In genomic region chr12:64966101-64966631, GRCm38 (mm10) we compare ENCODE assay signal across 8 mouse cellular contexts. TPM values are rescaled to one million over a fixed set of nuclear protein-coding genes. Genes with fewer than 3 reads are reported as not detected.
DNase-seq lines count a peak whose midpoint lies in the region; ATAC-seq lines count a peak whose summit lies in the region.

No protein-coding gene starts in this region.

- H3K4me2 ChIP-seq in limb, embryonic 15.5 days: peak overlapping the region; percentile 71
- H3K4me2 ChIP-seq in midbrain, embryonic 15.5 days: peak overlapping the region; percentile 93
- peak overlapping the region; percentile 95 for H3K4me2 ChIP-seq in stomach, embryonic 14.5 days (replicated peaks; ENCODE audit: low read depth, low read length)

- peaks cover 25% of the 10 kb centered on the region; the same call in 1 of the 2 replicates for H3K4me1 ChIP-seq in limb, embryonic 15.5 days
- peaks cover 55% of the 10 kb centered on the region for H3K4me1 ChIP-seq in midbrain, embryonic 15.5 days
- peaks cover 6% of the 10 kb centered on the region; the same call in 1 of the 2 replicates for H3K4me1 ChIP-seq in stomach, embryonic 14.5 days (ENCODE audit: control insufficient read depth, insufficient read depth, low read length)

- H3K36me3 ChIP-seq in limb, embryonic 15.5 days: no peaks in the 10 kb centered on the region
- no peaks in the 10 kb centered on the region for H3K36me3 ChIP-seq in midbrain, embryonic 15.5 days (replicated peaks)
- no peaks in the 10 kb centered on the region for H3K36me3 ChIP-seq in stomach, embryonic 14.5 days (ENCODE audit: control insufficient read depth, insufficient read depth, low read length)

- H3K9ac ChIP-seq in limb, embryonic 15.5 days: peak overlapping the region; percentile 81
- peak overlapping the region; percentile 84 for H3K9ac ChIP-seq in midbrain, embryonic 15.5 days
- peak overlapping the region; percentile 80 for H3K9ac ChIP-seq in stomach, embryonic 14.5 days (replicated peaks; ENCODE audit: low read depth, low read length)

- H3K4me3 ChIP-seq in limb, embryonic 15.5 days: peak overlapping the region; percentile 77
- H3K4me3 ChIP-seq in midbrain, embryonic 15.5 days: peak overlapping the region; percentile 78
- H3K4me3 ChIP-seq in stomach, embryonic 14.5 days (ENCODE audit: low read depth, low read length): peak overlapping the region; percentile 90

- intact Hi-C loops in gastrocnemius, postnatal 36 days (cut with DNase I): loop anchor here (5.0 kb wide), 1 partner anchor 106 kb away; the partner anchor contains the start of gene Fkbp3

- WGBS in limb, embryonic 15.5 days: under 1% methylated on average over 44 of the region's 44 CpGs
- WGBS in midbrain, embryonic 15.5 days: 1% methylated on average over 44 of the region's 44 CpGs
- under 1% methylated on average over 44 of the region's 44 CpGs for WGBS in stomach, embryonic 14.5 days

- H3K27ac ChIP-seq in limb, embryonic 15.5 days: peak overlapping the region; percentile 91
- peak overlapping the region; percentile 90 for H3K27ac ChIP-seq in midbrain, embryonic 15.5 days
- peak overlapping the region; percentile 91 for H3K27ac ChIP-seq in stomach, embryonic 14.5 days (ENCODE audit: low read length)

- no peak for ATAC-seq in limb, embryonic 15.5 days (ENCODE audit: insufficient number of reproducible peaks, low FRiP score, low TSS enrichment, low read depth)
- no peak for ATAC-seq in midbrain, embryonic 15.5 days (replicated peaks)
- ATAC-seq in stomach, embryonic 14.5 days (ENCODE audit: insufficient number of reproducible peaks, insufficient read depth, low FRiP score, low read depth): no peak

- peak; percentile 28 for DNase-seq in kidney, adult 11 months
- no peak for DNase-seq in kidney, adult 9 months
- DNase-seq in embryo, embryonic 10.5 days (ENCODE audit: low spot score): peak; percentile 47
- peak; percentile 8 to 28 for DNase-seq in gastrocnemius, postnatal 36 days
- DNase-seq in kidney, adult 18-20 months: peak; percentile 60

- H3K9me3 ChIP-seq in limb, embryonic 15.5 days: no peaks in the 10 kb centered on the region
- no peaks in the 10 kb centered on the region for H3K9me3 ChIP-seq in midbrain, embryonic 15.5 days
- H3K9me3 ChIP-seq in stomach, embryonic 14.5 days (ENCODE audit: control insufficient read depth, low read depth, low read length): no peaks in the 10 kb centered on the region

- H3K27me3 ChIP-seq in limb, embryonic 15.5 days: no peaks in the 10 kb centered on the region
- no peaks in the 10 kb centered on the region for H3K27me3 ChIP-seq in midbrain, embryonic 15.5 days (replicated peaks)
- no peaks in the 10 kb centered on the region for H3K27me3 ChIP-seq in stomach, embryonic 14.5 days (ENCODE audit: control insufficient read depth, insufficient read depth, low read length)

RNA-seq across cellular contexts. Expression of gene Togaram1, which starts 0.6 kb away (rescaled TPM):
- total RNA-seq in gastrocnemius, postnatal 36 days (2021): 10 to 100 TPM in 1 of 2 experiments, 1 to 10 TPM in 1; 8.8 to 10.5 TPM
- polyA plus RNA-seq in limb, embryonic 15.5 days (2015; fragmentation: Nextera tagmentation; extraction: Ambion mirVana): 21.3 and 22.3 TPM in 2 replicates
- 19.1 and 25.4 TPM in 2 replicates for polyA plus RNA-seq in midbrain, embryonic 15.5 days (2015; fragmentation: Nextera tagmentation; extraction: Ambion mirVana)
- polyA plus RNA-seq in stomach, embryonic 14.5 days (2014; fragmentation: Nextera tagmentation; extraction: Ambion mirVana): 39.0 and 44.9 TPM in 2 replicates

RNA-seq across cellular contexts. Expression of gene Klhl28, which starts 0.8 kb away (rescaled TPM):
- total RNA-seq in gastrocnemius, postnatal 36 days (2021): 1 to 10 TPM; 8.0 to 9.4 TPM
- 15.3 and 16.4 TPM in 2 replicates for polyA plus RNA-seq in limb, embryonic 15.5 days (2015; fragmentation: Nextera tagmentation; extraction: Ambion mirVana)
- polyA plus RNA-seq in midbrain, embryonic 15.5 days (2015; fragmentation: Nextera tagmentation; extraction: Ambion mirVana): 27.2 and 27.7 TPM in 2 replicates
- 18.2 TPM in 2 replicates for polyA plus RNA-seq in stomach, embryonic 14.5 days (2014; fragmentation: Nextera tagmentation; extraction: Ambion mirVana)

RNA-seq across cellular contexts. Expression of gene Gm527, which starts 48.5 kb away (rescaled TPM):
- total RNA-seq in gastrocnemius, postnatal 36 days (2021): 1 to 10 TPM; 3.6 to 4.0 TPM
- polyA plus RNA-seq in limb, embryonic 15.5 days (2015; fragmentation: Nextera tagmentation; extraction: Ambion mirVana): 2.0 and 3.1 TPM in 2 replicates
- polyA plus RNA-seq in midbrain, embryonic 15.5 days (2015; fragmentation: Nextera tagmentation; extraction: Ambion mirVana): 1.7 and 2.4 TPM in 2 replicates
- 3.1 and 3.6 TPM in 2 replicates for polyA plus RNA-seq in stomach, embryonic 14.5 days (2014; fragmentation: Nextera tagmentation; extraction: Ambion mirVana)
